ENCODE assay signal across 11 mouse cellular contexts in genomic region chr2:83739461-83740124, GRCm38 (mm10). TPM values are rescaled to one million over a fixed set of nuclear protein-coding genes. Genes with fewer than 3 reads are reported as not detected.
DNase-seq lines count a peak whose midpoint lies in the region; ATAC-seq and TF ChIP-seq lines count a peak whose summit lies in the region.
"Had no signal": no experiment of that assay in that cellular context is flagged by ENCODE, and none has a peak within 500 bp of the region (broad histone marks: within the 10 kb centered on the region; RNA-seq: fewer than 3 reads in every experiment).

No protein-coding gene starts in this region.

- ATAC-seq in limb, embryonic 13.5 days (ENCODE audit: low FRiP score, low read depth): no peak

- no peak for TF ChIP-seq POLR2A in cerebellum, adult 2 months (IDR thresholded peaks at IDR 0.05; ENCODE audit: borderline replicate concordance, insufficient read depth, low read length)

- H3K4me3 ChIP-seq in heart, embryonic 10.5 days: no peak overlapping the region
- no peak overlapping the region for H3K4me3 ChIP-seq in limb, embryonic 13.5 days
- H3K4me3 ChIP-seq in limb, embryonic 10.5 days: no peak overlapping the region
- H3K4me3 ChIP-seq in embryonic facial prominence, embryonic 10.5 days: no peak overlapping the region
- H3K4me3 ChIP-seq in cerebellum, adult 2 months (replicated peaks; ENCODE audit: insufficient read depth, low read depth, low read length): no peak overlapping the region
- H3K4me3 ChIP-seq: hindbrain, embryonic 15.5 days had no signal

- intact Hi-C loops in heart, postnatal 14 days (cut with DNase I): no loop called here

- no peak overlapping the region for H3K4me2 ChIP-seq in limb, embryonic 13.5 days (replicated peaks)
- H3K4me2 ChIP-seq: hindbrain, embryonic 15.5 days had no signal

- no peaks in the 10 kb centered on the region for H3K27me3 ChIP-seq in heart, embryonic 10.5 days (ENCODE audit: insufficient read depth, poor library complexity, severe bottlenecking)
- H3K27me3 ChIP-seq in limb, embryonic 13.5 days: no peaks in the 10 kb centered on the region
- no peaks in the 10 kb centered on the region for H3K27me3 ChIP-seq in limb, embryonic 10.5 days (ENCODE audit: low read depth, poor library complexity, severe bottlenecking)
- no peaks in the 10 kb centered on the region for H3K27me3 ChIP-seq in embryonic facial prominence, embryonic 10.5 days (replicated peaks; ENCODE audit: low read depth, poor library complexity, severe bottlenecking)
- no peaks in the 10 kb centered on the region for H3K27me3 ChIP-seq in splenic B cell, adult 2 months (ENCODE audit: control insufficient read depth, insufficient read depth, low read length, poor library complexity, severe bottlenecking)
- H3K27me3 ChIP-seq in cerebellum, adult 2 months (ENCODE audit: control insufficient read depth, insufficient read depth, low read length): no peaks in the 10 kb centered on the region
- H3K27me3 ChIP-seq: hindbrain, embryonic 15.5 days had no signal

- TF ChIP-seq CTCF in cerebellum, adult 2 months (IDR thresholded peaks at IDR 0.05; ENCODE audit: borderline replicate concordance, insufficient read depth, low read depth, low read length): no peak

- peaks cover 21% of the 10 kb centered on the region for H3K36me3 ChIP-seq in heart, embryonic 10.5 days
- peaks cover 27% of the 10 kb centered on the region for H3K36me3 ChIP-seq in limb, embryonic 13.5 days
- H3K36me3 ChIP-seq in limb, embryonic 10.5 days: peaks cover 56% of the 10 kb centered on the region
- peaks cover 37% of the 10 kb centered on the region for H3K36me3 ChIP-seq in embryonic facial prominence, embryonic 10.5 days (replicated peaks)
- peaks cover 1% of the 10 kb centered on the region; the same call in 1 of the 2 replicates for H3K36me3 ChIP-seq in splenic B cell, adult 2 months (ENCODE audit: control insufficient read depth, insufficient read depth, low read length, poor library complexity, severe bottlenecking)
- H3K36me3 ChIP-seq: hindbrain, embryonic 15.5 days had no signal

- DNase-seq in heart, embryonic 10.5 days (ENCODE audit: low spot score): no peak
- no peak for DNase-seq in heart, postnatal 14 days
- DNase-seq in limb, embryonic 10.5 days (ENCODE audit: low spot score): no peak
- no peak for DNase-seq in embryonic facial prominence, embryonic 10.5 days (ENCODE audit: low spot score)
- peak; percentile 28 for DNase-seq in splenic B cell, adult 2 months (ENCODE audit: low read depth, low spot score)
- no peak for DNase-seq in cerebellum, adult 2 months
- no peak for DNase-seq in layer of hippocampus, postnatal 36 days
- DNase-seq: adrenal gland, adult 2 months; right cerebral cortex, postnatal 14 days had no signal

- no peak overlapping the region for H3K9ac ChIP-seq in limb, embryonic 13.5 days
- H3K9ac ChIP-seq: hindbrain, embryonic 15.5 days had no signal

- 52% methylated on average over 9 of the region's 9 CpGs for WGBS in heart, embryonic 10.5 days
- 73% methylated on average over 9 of the region's 9 CpGs for WGBS in limb, embryonic 13.5 days
- 83% methylated on average over 9 of the region's 9 CpGs for WGBS in limb, embryonic 10.5 days
- 44% methylated on average over 9 of the region's 9 CpGs for WGBS in embryonic facial prominence, embryonic 10.5 days
- 78% methylated on average over 9 of the region's 9 CpGs for WGBS in cerebellum, adult 2 months

- peak overlapping the region; percentile 37; the same call in 1 of the 2 replicates for H3K27ac ChIP-seq in heart, embryonic 10.5 days
- H3K27ac ChIP-seq in limb, embryonic 13.5 days: 0 out of 2 replicates have a peak overlapping the region, but pooled peaks have one; percentile 0
- H3K27ac ChIP-seq in limb, embryonic 10.5 days: no peak overlapping the region
- peak overlapping the region; percentile 51; the same call in 1 of the 2 replicates for H3K27ac ChIP-seq in embryonic facial prominence, embryonic 10.5 days (replicated peaks)
- no peak overlapping the region for H3K27ac ChIP-seq in cerebellum, adult 2 months (ENCODE audit: insufficient read depth, low read length)
- H3K27ac ChIP-seq: hindbrain, embryonic 15.5 days had no signal

- no peaks in the 10 kb centered on the region for H3K9me3 ChIP-seq in heart, embryonic 10.5 days
- H3K9me3 ChIP-seq in limb, embryonic 13.5 days: no peaks in the 10 kb centered on the region
- H3K9me3 ChIP-seq in limb, embryonic 10.5 days (replicated peaks): no peaks in the 10 kb centered on the region
- H3K9me3 ChIP-seq in embryonic facial prominence, embryonic 10.5 days: no peaks in the 10 kb centered on the region
- H3K9me3 ChIP-seq: hindbrain, embryonic 15.5 days had no signal

- H3K4me1 ChIP-seq in heart, embryonic 10.5 days: peaks cover 29% of the 10 kb centered on the region
- H3K4me1 ChIP-seq in limb, embryonic 13.5 days: no peaks in the 10 kb centered on the region; the same call in 1 of the 2 replicates
- no peaks in the 10 kb centered on the region for H3K4me1 ChIP-seq in limb, embryonic 10.5 days
- peaks cover 27% of the 10 kb centered on the region for H3K4me1 ChIP-seq in embryonic facial prominence, embryonic 10.5 days
- no peaks in the 10 kb centered on the region for H3K4me1 ChIP-seq in cerebellum, adult 2 months (ENCODE audit: control insufficient read depth, insufficient read depth, low read length)

RNA-seq across cellular contexts. Expression of gene Itgav, which starts 15.4 kb away (rescaled TPM):
- polyA plus RNA-seq in heart, embryonic 10.5 days (2016; fragmentation: Nextera tagmentation; extraction: Ambion mirVana): 48.9 and 72.1 TPM in 2 replicates
- total RNA-seq in heart, postnatal 14 days (2021): 10 to 100 TPM; 41.2 to 42.1 TPM
- polyA plus RNA-seq in limb, embryonic 13.5 days (2015; fragmentation: Nextera tagmentation; extraction: Ambion mirVana): 70.1 and 70.2 TPM in 2 replicates
- polyA plus RNA-seq in limb, embryonic 10.5 days (2016; fragmentation: Nextera tagmentation; extraction: Ambion mirVana): 53.0 and 56.0 TPM in 2 replicates
- 54.0 and 55.7 TPM in 2 replicates for polyA plus RNA-seq in embryonic facial prominence, embryonic 10.5 days (2016; fragmentation: Nextera tagmentation; extraction: Ambion mirVana)
- 40.6 and 43.2 TPM in 2 replicates for polyA plus RNA-seq in cerebellum, adult 2 months (2012; rRNA removed)
- total RNA-seq in layer of hippocampus, postnatal 36 days (2021): 10 to 100 TPM; 58.6 to 60.5 TPM

Comparison
In these comparisons a context has a peak if more than half of its experiments do, and no peak if none do; other contexts are left out.
1. H3K27ac ChIP-seq: peak in heart, embryonic 10.5 days (single experiment), limb, embryonic 13.5 days (single experiment) and embryonic facial prominence, embryonic 10.5 days (single experiment); none in limb, embryonic 10.5 days (single experiment) and cerebellum, adult 2 months (single experiment).